Comparison of ENCODE assay signal across 8 mouse cellular contexts in genomic region chr9:119088148-119088801, GRCm38 (mm10). TPM values are rescaled to one million over a fixed set of nuclear protein-coding genes. Genes with fewer than 3 reads are reported as not detected.
DNase-seq lines count a peak whose midpoint lies in the region; ATAC-seq and TF ChIP-seq lines count a peak whose summit lies in the region.

No protein-coding gene starts in this region.

- H3K36me3 ChIP-seq in embryonic facial prominence, embryonic 13.5 days = peaks cover 7% of the 10 kb centered on the region; the same call in 1 of the 2 replicates
- H3K36me3 ChIP-seq in kidney, adult 2 months (ENCODE audit: control insufficient read depth, insufficient read depth, low read length) = no peaks in the 10 kb centered on the region
- peaks cover 10% of the 10 kb centered on the region; the same call in 1 of the 2 replicates for H3K36me3 ChIP-seq in limb, embryonic 12.5 days
- H3K36me3 ChIP-seq in midbrain, embryonic 13.5 days = peaks cover 3% of the 10 kb centered on the region; the same call in 1 of the 2 replicates

- peak; percentile 94 to 96 for DNase-seq in adrenal gland, postnatal 36 days
- peak; percentile 90 for DNase-seq in heart, adult 8-10 months (ENCODE audit: low spot score)
- DNase-seq in kidney, adult 2 months = peak; percentile 97
- peak; percentile 66 for DNase-seq in skeletal muscle tissue, adult 2 months (ENCODE audit: low read depth, low spot score)

- H3K27ac ChIP-seq in embryonic facial prominence, embryonic 13.5 days = peak overlapping the region; percentile 78
- H3K27ac ChIP-seq in kidney, adult 2 months (ENCODE audit: insufficient read depth, low read depth, low read length) = peak overlapping the region; percentile 71
- H3K27ac ChIP-seq in limb, embryonic 12.5 days = peak overlapping the region; percentile 76
- H3K27ac ChIP-seq in midbrain, embryonic 13.5 days = no peak overlapping the region

- H3K9ac ChIP-seq in embryonic facial prominence, embryonic 13.5 days = peak overlapping the region; percentile 58
- peak overlapping the region; percentile 1; the same call in 1 of the 2 replicates for H3K9ac ChIP-seq in limb, embryonic 12.5 days (replicated peaks)
- peak overlapping the region; percentile 50; the same call in 1 of the 2 replicates for H3K9ac ChIP-seq in midbrain, embryonic 13.5 days (replicated peaks)

- peaks cover 37% of the 10 kb centered on the region for H3K4me1 ChIP-seq in embryonic facial prominence, embryonic 13.5 days
- H3K4me1 ChIP-seq in kidney, adult 2 months (ENCODE audit: control insufficient read depth, insufficient read depth, low read length) = peaks cover 7% of the 10 kb centered on the region; the same call in 1 of the 2 replicates
- H3K4me1 ChIP-seq in limb, embryonic 12.5 days (replicated peaks) = peaks cover 40% of the 10 kb centered on the region
- peaks cover 56% of the 10 kb centered on the region for H3K4me1 ChIP-seq in midbrain, embryonic 13.5 days (replicated peaks)

- 1% methylated on average over 24 of the region's 24 CpGs for WGBS in embryonic facial prominence, embryonic 13.5 days
- 2% methylated on average over 24 of the region's 24 CpGs for WGBS in kidney, adult 2 months
- 2% methylated on average over 24 of the region's 24 CpGs for WGBS in limb, embryonic 12.5 days
- 1% methylated on average over 24 of the region's 24 CpGs for WGBS in midbrain, embryonic 13.5 days

- peak overlapping the region; percentile 45 for H3K4me3 ChIP-seq in embryonic facial prominence, embryonic 13.5 days
- peak overlapping the region; percentile 68 for H3K4me3 ChIP-seq in kidney, adult 2 months (ENCODE audit: insufficient read depth, low read depth, low read length)
- peak overlapping the region; percentile 41 for H3K4me3 ChIP-seq in limb, embryonic 12.5 days (replicated peaks)
- peak overlapping the region; percentile 24 for H3K4me3 ChIP-seq in midbrain, embryonic 13.5 days (replicated peaks)

- peak; percentile 86 for ATAC-seq in embryonic facial prominence, embryonic 13.5 days (ENCODE audit: insufficient number of reproducible peaks, insufficient read depth, low FRiP score, low TSS enrichment, low read depth)
- peak; percentile 70 for ATAC-seq in limb, embryonic 12.5 days (ENCODE audit: insufficient number of reproducible peaks, insufficient read depth, low FRiP score, low TSS enrichment, low read depth)
- ATAC-seq in midbrain, embryonic 13.5 days = peak; percentile 60
- ATAC-seq in erythroid progenitor cell, adult 5-6 weeks (replicated peaks; ENCODE audit: low FRiP score, poor library complexity, severe bottlenecking) = no peak

- no peaks in the 10 kb centered on the region for H3K9me3 ChIP-seq in embryonic facial prominence, embryonic 13.5 days
- H3K9me3 ChIP-seq in limb, embryonic 12.5 days = no peaks in the 10 kb centered on the region
- no peaks in the 10 kb centered on the region for H3K9me3 ChIP-seq in midbrain, embryonic 13.5 days

- TF ChIP-seq CTCF in kidney, adult 2 months (conservative IDR thresholded peaks at IDR 0.05; ENCODE audit: insufficient read depth, insufficient read length, low read depth, low read length) = no peak

- TF ChIP-seq POLR2A in kidney, adult 2 months (IDR thresholded peaks at IDR 0.05; ENCODE audit: low read depth, low read length) = peak; percentile 3

- peak overlapping the region; percentile 63 for H3K4me2 ChIP-seq in embryonic facial prominence, embryonic 13.5 days
- H3K4me2 ChIP-seq in limb, embryonic 12.5 days = peak overlapping the region; percentile 61
- H3K4me2 ChIP-seq in midbrain, embryonic 13.5 days (replicated peaks) = peak overlapping the region; percentile 47

- H3K27me3 ChIP-seq in embryonic facial prominence, embryonic 13.5 days = peaks cover 14% of the 10 kb centered on the region
- H3K27me3 ChIP-seq in kidney, adult 2 months (replicated peaks; ENCODE audit: control insufficient read depth, insufficient read depth, low read length) = no peaks in the 10 kb centered on the region
- peaks cover 16% of the 10 kb centered on the region for H3K27me3 ChIP-seq in limb, embryonic 12.5 days
- H3K27me3 ChIP-seq in midbrain, embryonic 13.5 days = peaks cover 55% of the 10 kb centered on the region

RNA-seq across cellular contexts. Expression of gene Plcd1, which starts 5.0 kb away (rescaled TPM):
- 1 to 10 TPM; 8.0 to 9.6 TPM for total RNA-seq in adrenal gland, postnatal 36 days (2021)
- polyA plus RNA-seq in embryonic facial prominence, embryonic 13.5 days (2015; fragmentation: Nextera tagmentation; extraction: Ambion mirVana) = 29.1 and 30.9 TPM in 2 replicates
- 10 to 100 TPM; 15.3 to 20.1 (median 17.5) TPM for total RNA-seq in heart, adult 8-10 months (2022)
- polyA plus RNA-seq in kidney, adult 2 months (2012; rRNA removed) = 11.3 and 11.8 TPM in 2 replicates
- 25.1 and 27.8 TPM in 2 replicates for polyA plus RNA-seq in limb, embryonic 12.5 days (2016; fragmentation: Nextera tagmentation; extraction: Ambion mirVana)
- polyA plus RNA-seq in midbrain, embryonic 13.5 days (2015; fragmentation: Nextera tagmentation; extraction: Ambion mirVana) = 20.0 and 21.0 TPM in 2 replicates
- total RNA-seq in erythroid progenitor cell, adult 5-6 weeks (2015; ENCODE audit: low replicate concordance) = not detected in 2 replicates
- total RNA-seq in erythroid progenitor cell, adult 5-6 weeks (2017; ENCODE audit: low replicate concordance) = not detected in 2 replicates

RNA-seq across cellular contexts. Expression of gene Dlec1, which starts 14.0 kb away (rescaled TPM):
- 1 to 10 TPM; 1.7 to 2.3 TPM for total RNA-seq in adrenal gland, postnatal 36 days (2021)
- 1.1 and 1.4 TPM in 2 replicates for polyA plus RNA-seq in embryonic facial prominence, embryonic 13.5 days (2015; fragmentation: Nextera tagmentation; extraction: Ambion mirVana)
- under 1 TPM in 2 of 4 experiments, not detected in 2; 0.09 to 0.14 TPM for total RNA-seq in heart, adult 8-10 months (2022)
- polyA plus RNA-seq in kidney, adult 2 months (2012; rRNA removed) = 30.3 and 38.7 TPM in 2 replicates
- polyA plus RNA-seq in limb, embryonic 12.5 days (2016; fragmentation: Nextera tagmentation; extraction: Ambion mirVana) = 2.0 and 2.3 TPM in 2 replicates
- polyA plus RNA-seq in midbrain, embryonic 13.5 days (2015; fragmentation: Nextera tagmentation; extraction: Ambion mirVana) = 0.75 and 0.81 TPM in 2 replicates
- total RNA-seq in erythroid progenitor cell, adult 5-6 weeks (2015; ENCODE audit: low replicate concordance) = 0.36 TPM in 1 of 2 replicates, not detected in the other
- total RNA-seq in erythroid progenitor cell, adult 5-6 weeks (2017; ENCODE audit: low replicate concordance) = not detected in 2 replicates

RNA-seq across cellular contexts. Expression of gene Vill, which starts 35.7 kb away (rescaled TPM):
- 1 to 10 TPM in 1 of 2 experiments, under 1 TPM in 1; 0.66 to 1.4 TPM for total RNA-seq in adrenal gland, postnatal 36 days (2021)
- 21.4 and 25.5 TPM in 2 replicates for polyA plus RNA-seq in embryonic facial prominence, embryonic 13.5 days (2015; fragmentation: Nextera tagmentation; extraction: Ambion mirVana)
- under 1 TPM in 3 of 4 experiments, not detected in 1; 0.26 to 0.73 (median 0.50) TPM for total RNA-seq in heart, adult 8-10 months (2022)
- polyA plus RNA-seq in kidney, adult 2 months (2012; rRNA removed) = 48.5 and 73.9 TPM in 2 replicates
- polyA plus RNA-seq in limb, embryonic 12.5 days (2016; fragmentation: Nextera tagmentation; extraction: Ambion mirVana) = 42.1 and 42.4 TPM in 2 replicates
- polyA plus RNA-seq in midbrain, embryonic 13.5 days (2015; fragmentation: Nextera tagmentation; extraction: Ambion mirVana) = 4.2 and 4.4 TPM in 2 replicates
- total RNA-seq in erythroid progenitor cell, adult 5-6 weeks (2015; ENCODE audit: low replicate concordance) = 1.8 TPM in 1 of 2 replicates, not detected in the other
- 1.9 TPM in 1 of 2 replicates, not detected in the other for total RNA-seq in erythroid progenitor cell, adult 5-6 weeks (2017; ENCODE audit: low replicate concordance)

Comparison
In these comparisons a context has a peak if more than half of its experiments do, and no peak if none do; other contexts are left out.
1. H3K9ac ChIP-seq: peak in every context shown above with its lines; median percentile 58 in embryonic facial prominence, embryonic 13.5 days; 50 in midbrain, embryonic 13.5 days; 1 in limb, embryonic 12.5 days.